Mouse (Mus musculus) ES-CJ7 (cell line): Measurements from ENCODE around the gene Mtmr1.

Experiments used
- DNase-seq: peaks from one replicate; pipeline ENCODE4 v3.0.0; 2011; ENCODE audit warnings: low read depth, low spot score

Gene Mtmr1

GRCm38 (mm10) chrX:71442916-71443315 lies 78.4 kb downstream of the Mtmr1 start:
- no peak for DNase-seq

GRCm38 (mm10) chrX:71456078-71456737 lies 91.6 kb downstream of the Mtmr1 start:
- DNase-seq = no peak

DNA sequence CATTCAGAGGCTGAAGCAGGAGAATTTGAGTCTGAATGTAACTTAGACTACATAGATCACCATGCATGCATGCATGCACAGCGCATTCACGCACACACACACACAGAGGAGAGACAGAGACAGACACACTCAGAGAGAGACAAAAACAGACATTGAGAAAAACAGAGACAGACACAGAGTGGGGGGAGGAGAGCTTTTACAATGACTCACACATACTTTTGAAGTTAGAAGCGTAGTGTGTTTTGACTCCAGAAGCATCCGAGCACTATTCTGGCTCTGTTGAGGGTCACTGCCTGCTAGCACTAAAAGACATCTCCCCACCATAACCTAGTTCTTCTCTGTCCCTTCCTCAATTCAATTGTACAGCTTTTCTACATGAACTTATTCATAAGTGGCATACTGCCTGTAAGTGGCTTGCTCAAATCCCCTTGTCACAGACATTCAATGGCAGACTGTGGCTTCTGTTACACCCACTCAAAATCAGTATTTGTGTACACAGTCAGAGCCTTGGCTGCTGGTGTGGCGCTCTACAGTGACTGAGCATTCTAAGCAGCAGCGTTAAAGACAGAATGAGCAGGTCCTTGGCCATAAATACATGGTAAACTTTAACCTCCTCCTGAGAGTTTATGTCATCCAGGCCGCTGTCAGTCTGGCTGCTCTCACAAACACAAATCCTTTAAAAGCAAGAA lies 99.7 kb downstream of the Mtmr1 start:
- no peak for DNase-seq

DNA sequence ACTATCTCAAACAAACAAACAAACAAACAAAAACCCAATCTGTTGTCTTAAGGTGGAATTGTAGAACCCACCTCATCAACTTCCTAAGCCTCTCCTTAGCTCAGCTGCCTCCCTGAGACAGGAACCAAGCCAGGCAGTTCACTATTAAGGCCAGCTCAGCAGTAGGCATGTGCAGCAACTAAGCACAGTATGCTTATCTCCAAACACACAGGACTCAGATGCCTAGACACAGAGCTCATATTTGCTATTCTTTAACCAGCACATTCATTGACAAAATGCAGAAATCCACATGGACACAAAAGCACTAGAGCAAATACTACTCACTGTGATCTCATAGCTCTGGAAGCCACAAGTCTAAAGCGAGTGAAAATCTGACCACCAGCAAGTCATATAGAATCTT lies 100.9 kb downstream of the Mtmr1 start:
- DNase-seq = no peak

- DNase-seq = no peak
These were observed 102.9 kb downstream of the Mtmr1 start for GRCm38 (mm10) chrX:71467491-71467890.
